Mouse (Mus musculus): ENCODE results near the gene Xlr4b. TPM values are rescaled to one million over a fixed set of nuclear protein-coding genes. Genes with fewer than 3 reads are reported as not detected.

The Xlr4b gene
- polyA plus RNA-seq, 1 experiment from 2014 or later: 0.27 TPM

Other genes with a start within 250 kb of the Xlr4b start
- gene Zfp185, start 227.0 kb upstream of the Xlr4b start, polyA plus RNA-seq (2015; fragmentation: Nextera tagmentation; extraction: Ambion mirVana): 0.79 and 0.87 TPM in 2 replicates
- gene Pnma5, start 177.2 kb upstream of the Xlr4b start, polyA plus RNA-seq (2015; fragmentation: Nextera tagmentation; extraction: Ambion mirVana): 0.08 and 0.17 TPM in 2 replicates
- gene Pnma3, start 149.5 kb upstream of the Xlr4b start, polyA plus RNA-seq (2015; fragmentation: Nextera tagmentation; extraction: Ambion mirVana): 4.2 and 5.0 TPM in 2 replicates
- 0.68 and 0.74 TPM in 2 replicates for gene Xlr4a, start 131.9 kb upstream of the Xlr4b start, polyA plus RNA-seq (2015; fragmentation: Nextera tagmentation; extraction: Ambion mirVana)
- 4.3 and 5.7 TPM in 2 replicates for gene Xlr3a, start 117.2 kb upstream of the Xlr4b start, polyA plus RNA-seq (2015; fragmentation: Nextera tagmentation; extraction: Ambion mirVana)
- gene Gm14685, start 97.3 kb upstream of the Xlr4b start, polyA plus RNA-seq (2015; fragmentation: Nextera tagmentation; extraction: Ambion mirVana): 0.52 and 1.2 TPM in 2 replicates
- not detected in 2 replicates for gene Xlr5b, start 65.5 kb upstream of the Xlr4b start, polyA plus RNA-seq (2015; fragmentation: Nextera tagmentation; extraction: Ambion mirVana)
- 0.64 TPM in 1 of 2 replicates, not detected in the other for gene DXBay18, start 64.9 kb upstream of the Xlr4b start, polyA plus RNA-seq (2015; fragmentation: Nextera tagmentation; extraction: Ambion mirVana)
- gene Spin2d, start 37.3 kb upstream of the Xlr4b start, polyA plus RNA-seq (2015; fragmentation: Nextera tagmentation; extraction: Ambion mirVana): not detected in 2 replicates
- gene Xlr3b, start 22.1 kb upstream of the Xlr4b start, polyA plus RNA-seq (2015; fragmentation: Nextera tagmentation; extraction: Ambion mirVana): 15.5 and 18.1 TPM in 2 replicates
- gene F8a, start 14.0 kb downstream of the Xlr4b start, polyA plus RNA-seq (2015; fragmentation: Nextera tagmentation; extraction: Ambion mirVana): 34.6 and 35.7 TPM in 2 replicates
- 0.43 and 0.49 TPM in 2 replicates for gene Xlr4c, start 28.8 kb downstream of the Xlr4b start, polyA plus RNA-seq (2015; fragmentation: Nextera tagmentation; extraction: Ambion mirVana)
- gene Xlr3c, start 51.1 kb downstream of the Xlr4b start, polyA plus RNA-seq (2015; fragmentation: Nextera tagmentation; extraction: Ambion mirVana): 0.25 and 0.28 TPM in 2 replicates
- gene Xlr5a, start 78.6 kb downstream of the Xlr4b start, polyA plus RNA-seq (2015; fragmentation: Nextera tagmentation; extraction: Ambion mirVana): 0.19 TPM in 1 of 2 replicates, not detected in the other
- not detected in 2 replicates for gene Xlr5c, start 78.6 kb downstream of the Xlr4b start, polyA plus RNA-seq (2015; fragmentation: Nextera tagmentation; extraction: Ambion mirVana)
- not detected in 2 replicates for gene Gm45015, start 122.5 kb downstream of the Xlr4b start, polyA plus RNA-seq (2015; fragmentation: Nextera tagmentation; extraction: Ambion mirVana)
- gene Zfp275, start 128.3 kb downstream of the Xlr4b start, polyA plus RNA-seq (2015; fragmentation: Nextera tagmentation; extraction: Ambion mirVana): 10.4 and 10.8 TPM in 2 replicates
- gene Gm18336, start 184.4 kb downstream of the Xlr4b start, polyA plus RNA-seq (2015; fragmentation: Nextera tagmentation; extraction: Ambion mirVana): not detected in 2 replicates
- 1.2 and 1.4 TPM in 2 replicates for gene Zfp92, start 196.8 kb downstream of the Xlr4b start, polyA plus RNA-seq (2015; fragmentation: Nextera tagmentation; extraction: Ambion mirVana)
- not detected in 2 replicates for gene Trex2, start 221.0 kb downstream of the Xlr4b start, polyA plus RNA-seq (2015; fragmentation: Nextera tagmentation; extraction: Ambion mirVana)
- gene Haus7, start 244.7 kb downstream of the Xlr4b start, polyA plus RNA-seq (2015; fragmentation: Nextera tagmentation; extraction: Ambion mirVana): 65.6 and 71.9 TPM in 2 replicates

Measured in hindbrain, embryonic 15.5 days (tissue).